Mouse (Mus musculus) granulocyte monocyte progenitor cell, adult 5-6 weeks (primary cell): ENCODE measurements around the gene Egf. TPM values are rescaled to one million over a fixed set of nuclear protein-coding genes. Genes with fewer than 3 reads are reported as not detected.
"Not testable (repeated sequence)": the region's sequence is repeated elsewhere in the genome, so short reads cannot be mapped to it uniquely, and the experiment has no call there.

Experiments used
- ATAC-seq: replicated peaks from 2 replicates; pipeline ENCODE4 v1.8.0; 2016; ENCODE audit warnings: mild to moderate bottlenecking, moderate TSS enrichment, inconsistent platforms; ENCODE audit not compliant: poor library complexity, severe bottlenecking
- total RNA-seq, 2 experiments: library from RNA; stranded (forward) in 1 of 2; stranded (reverse) in 1 of 2; fragments of 200-712, 200-1000 nt in 1 of 2; fragments of >200 nt in 1 of 2; fragmentation: Nextera tagmentation in 1 of 2; gene quantifications; 2 replicates each; pipeline ENCODE4 v1.2.3; 2014 to 2017

The Egf gene
- total RNA-seq (2014; fragmentation: Nextera tagmentation) (3.8 and 6.1 TPM in 2 replicates), total RNA-seq (2017) (1.5 and 1.7 TPM in 2 replicates)

GRCm38 (mm10) chr3:129754650-129755604 is at the start of gene Egf:
TSS of gene Egf (minus strand) at chr3:129755316.
- ATAC-seq: 0 out of 2 replicates have a peak, but pooled peaks have one; percentile 14

- no peak for ATAC-seq
Observed at GRCm38 (mm10) chr3:129803765-129804164, 48.6 kb upstream of the Egf start, which contains the start of gene Lrit3. TSS of gene Lrit3 (minus strand) at chr3:129804030.

GRCm38 (mm10) chr3:129799011-129799410 is 43.9 kb upstream of the Egf start:
- no peak for ATAC-seq

- no peak for ATAC-seq
Observed at GRCm38 (mm10) chr3:129798551-129798950, 43.4 kb upstream of the Egf start.

GRCm38 (mm10) chr3:129797341-129797740 is 42.2 kb upstream of the Egf start:
- ATAC-seq: no peak

- no peak for ATAC-seq
Observed at GRCm38 (mm10) chr3:129793801-129794200, 38.7 kb upstream of the Egf start.

- no peak for ATAC-seq
Observed at GRCm38 (mm10) chr3:129782746-129783145, 27.6 kb upstream of the Egf start.

- no peak for ATAC-seq
Observed at GRCm38 (mm10) chr3:129781435-129781834, 26.3 kb upstream of the Egf start.

- ATAC-seq: no peak
Observed at GRCm38 (mm10) chr3:129771210-129771609, 16.1 kb upstream of the Egf start.

GRCm38 (mm10) chr3:129766971-129767794 is 12.1 kb upstream of the Egf start:
- ATAC-seq: no peak

- no peak for ATAC-seq
Observed at GRCm38 (mm10) chr3:129766106-129766505, 11.0 kb upstream of the Egf start.

GRCm38 (mm10) chr3:129757599-129757998 is 2.5 kb upstream of the Egf start:
- ATAC-seq: not testable (repeated sequence)

- ATAC-seq: peak; percentile 89
Observed at GRCm38 (mm10) chr3:129744803-129745202, 10.3 kb downstream of the Egf start.

GRCm38 (mm10) chr3:129742781-129743180 is 12.3 kb downstream of the Egf start:
- no peak for ATAC-seq

- ATAC-seq: no peak
Observed at GRCm38 (mm10) chr3:129738291-129739183, 16.6 kb downstream of the Egf start.

GRCm38 (mm10) chr3:129731636-129732035 is 23.5 kb downstream of the Egf start:
- peak; percentile 62 for ATAC-seq

GRCm38 (mm10) chr3:129730426-129730825 is 24.7 kb downstream of the Egf start:
- peak; percentile 78 for ATAC-seq

GRCm38 (mm10) chr3:129729916-129730315 is 25.2 kb downstream of the Egf start:
- ATAC-seq: no peak

- ATAC-seq: no peak
Observed at GRCm38 (mm10) chr3:129725592-129725991, 29.5 kb downstream of the Egf start.
